ENCODE assay signal across 9 mouse cellular contexts in genomic region chr4:53115410-53115809, GRCm38 (mm10). TPM values are rescaled to one million over a fixed set of nuclear protein-coding genes. Genes with fewer than 3 reads are reported as not detected.
A peak's percentile ranks its signal among the peaks of the same experiment; 100 is the strongest.
DNase-seq lines count a peak whose midpoint lies in the region; ATAC-seq and TF ChIP-seq lines count a peak whose summit lies in the region.
"Had no signal": no experiment of that assay in that cellular context is flagged by ENCODE, and none has a peak within 500 bp of the region (broad histone marks: within the 10 kb centered on the region; RNA-seq: fewer than 3 reads in every experiment).

No protein-coding gene starts in this region.

- no peaks in the 10 kb centered on the region for H3K36me3 ChIP-seq in hindbrain, embryonic 11.5 days (ENCODE audit: control insufficient read depth, insufficient read depth, low read length)
- peaks cover 7% of the 10 kb centered on the region; the same call in 1 of the 2 replicates for H3K36me3 ChIP-seq in hindbrain, embryonic 13.5 days
- H3K36me3 ChIP-seq in heart, postnatal 0 days (replicated peaks; ENCODE audit: control insufficient read depth, insufficient read depth, low read length): peaks cover 9% of the 10 kb centered on the region
- no peaks in the 10 kb centered on the region for H3K36me3 ChIP-seq in myocyte (ENCODE audit: control insufficient read depth, insufficient read depth)
- no peaks in the 10 kb centered on the region for H3K36me3 ChIP-seq in thymus, adult 2 months (ENCODE audit: control insufficient read depth, insufficient read depth, low read length)
- no peaks in the 10 kb centered on the region for H3K36me3 ChIP-seq in intestine, embryonic 15.5 days
- H3K36me3 ChIP-seq: limb, embryonic 15.5 days had no signal

- no peak overlapping the region for H3K4me3 ChIP-seq in hindbrain, embryonic 11.5 days (ENCODE audit: low read depth, low read length)
- H3K4me3 ChIP-seq in hindbrain, embryonic 13.5 days: no peak overlapping the region
- no peak overlapping the region for H3K4me3 ChIP-seq in heart, postnatal 0 days (ENCODE audit: low read depth, low read length)
- no peak overlapping the region for H3K4me3 ChIP-seq in myocyte
- H3K4me3 ChIP-seq in thymus, adult 2 months (ENCODE audit: control insufficient read depth, insufficient read depth, low read length): no peak overlapping the region
- no peak overlapping the region for H3K4me3 ChIP-seq in intestine, embryonic 15.5 days (replicated peaks)
- H3K4me3 ChIP-seq: limb, embryonic 15.5 days had no signal

- peak; percentile 17 for DNase-seq in hindbrain, embryonic 11.5 days (ENCODE audit: low spot score)
- peak; percentile 41 for DNase-seq in ovary, adult 18-20 months (ENCODE audit: low spot score)
- DNase-seq in ovary, postnatal 14 days (ENCODE audit: low spot score): no peak
- DNase-seq in heart, postnatal 0 days (ENCODE audit: low spot score): no peak
- no peak for DNase-seq in thymus, adult 2 months

- no peaks in the 10 kb centered on the region for H3K79me2 ChIP-seq in myocyte (ENCODE audit: control insufficient read depth, insufficient read depth)

- H3K27me3 ChIP-seq in hindbrain, embryonic 11.5 days (ENCODE audit: control insufficient read depth, insufficient read depth, low read length): no peaks in the 10 kb centered on the region
- no peaks in the 10 kb centered on the region for H3K27me3 ChIP-seq in hindbrain, embryonic 13.5 days
- H3K27me3 ChIP-seq in heart, postnatal 0 days (ENCODE audit: control insufficient read depth, insufficient read depth, low read length): no peaks in the 10 kb centered on the region
- no peaks in the 10 kb centered on the region for H3K27me3 ChIP-seq in myocyte (ENCODE audit: control insufficient read depth, insufficient read depth, insufficient read length)
- no peaks in the 10 kb centered on the region for H3K27me3 ChIP-seq in thymus, adult 2 months (ENCODE audit: control insufficient read depth, insufficient read depth, low read length)
- no peaks in the 10 kb centered on the region for H3K27me3 ChIP-seq in intestine, embryonic 15.5 days (replicated peaks)
- H3K27me3 ChIP-seq: limb, embryonic 15.5 days had no signal

- no peak overlapping the region for H3ac ChIP-seq in myocyte (ENCODE audit: control insufficient read depth, insufficient read length)

- H3K4me1 ChIP-seq in hindbrain, embryonic 11.5 days (replicated peaks; ENCODE audit: control insufficient read depth, insufficient read depth, low read length): no peaks in the 10 kb centered on the region
- peaks cover 15% of the 10 kb centered on the region for H3K4me1 ChIP-seq in hindbrain, embryonic 13.5 days (replicated peaks)
- H3K4me1 ChIP-seq in heart, postnatal 0 days (ENCODE audit: control insufficient read depth, insufficient read depth): peaks cover 5% of the 10 kb centered on the region
- peaks cover 6% of the 10 kb centered on the region for H3K4me1 ChIP-seq in thymus, adult 2 months (replicated peaks; ENCODE audit: control insufficient read depth, insufficient read depth, low read length)
- 0 out of 2 replicates have a peak, but pooled peaks cover 3% of the 10 kb centered on the region for H3K4me1 ChIP-seq in intestine, embryonic 15.5 days (replicated peaks)

- ATAC-seq in hindbrain, embryonic 11.5 days (ENCODE audit: low FRiP score): 0 out of 2 replicates have a peak, but pooled peaks have one; percentile 33
- ATAC-seq in hindbrain, embryonic 13.5 days (ENCODE audit: low FRiP score): no peak
- no peak for ATAC-seq in heart, postnatal 0 days (ENCODE audit: insufficient read depth, low read depth)
- no peak for ATAC-seq in intestine, embryonic 15.5 days

- H3K27ac ChIP-seq in hindbrain, embryonic 11.5 days (ENCODE audit: low read depth, low read length): no peak overlapping the region
- no peak overlapping the region for H3K27ac ChIP-seq in hindbrain, embryonic 13.5 days
- peak overlapping the region; percentile 46; the same call in 1 of the 2 replicates for H3K27ac ChIP-seq in heart, postnatal 0 days (ENCODE audit: low read depth)
- no peak overlapping the region for H3K27ac ChIP-seq in thymus, adult 2 months (ENCODE audit: control insufficient read depth, insufficient read depth, low read length)
- H3K27ac ChIP-seq in intestine, embryonic 15.5 days: no peak overlapping the region
- H3K27ac ChIP-seq: limb, embryonic 15.5 days had no signal

- 33% methylated on average over 4 of the region's 4 CpGs for WGBS in hindbrain, embryonic 11.5 days
- WGBS in hindbrain, embryonic 13.5 days: 47% methylated on average over 4 of the region's 4 CpGs
- WGBS in heart, postnatal 0 days: 63% methylated on average over 4 of the region's 4 CpGs
- WGBS in thymus, adult 2 months: 96% methylated on average over 4 of the region's 4 CpGs
- WGBS in intestine, embryonic 15.5 days: 67% methylated on average over 4 of the region's 4 CpGs

- no peak overlapping the region for H3K4me2 ChIP-seq in hindbrain, embryonic 11.5 days (replicated peaks; ENCODE audit: low read depth, low read length)
- no peak overlapping the region for H3K4me2 ChIP-seq in hindbrain, embryonic 13.5 days
- H3K4me2 ChIP-seq in heart, postnatal 0 days (ENCODE audit: low read depth, low read length): no peak overlapping the region
- peak overlapping the region; percentile 16 for H3K4me2 ChIP-seq in myocyte (ENCODE audit: low read depth)
- H3K4me2 ChIP-seq in intestine, embryonic 15.5 days (replicated peaks): no peak overlapping the region
- H3K4me2 ChIP-seq: limb, embryonic 15.5 days had no signal

- no peaks in the 10 kb centered on the region for H3K9me3 ChIP-seq in hindbrain, embryonic 11.5 days (ENCODE audit: control insufficient read depth, low read length)
- no peaks in the 10 kb centered on the region for H3K9me3 ChIP-seq in hindbrain, embryonic 13.5 days
- no peaks in the 10 kb centered on the region for H3K9me3 ChIP-seq in heart, postnatal 0 days (replicated peaks; ENCODE audit: control insufficient read depth, low read length)
- H3K9me3 ChIP-seq in intestine, embryonic 15.5 days: no peaks in the 10 kb centered on the region
- H3K9me3 ChIP-seq: limb, embryonic 15.5 days had no signal

- TF ChIP-seq CTCF in heart, postnatal 0 days (IDR thresholded peaks at IDR 0.05; ENCODE audit: low read depth): no peak
- no peak for TF ChIP-seq CTCF in thymus, adult 2 months (IDR thresholded peaks at IDR 0.05; ENCODE audit: borderline replicate concordance, control insufficient read depth, extremely low read depth, insufficient read depth, low read length, poor library complexity)

- no peak for TF ChIP-seq POLR2A in myocyte (IDR thresholded peaks at IDR 0.05; ENCODE audit: insufficient read length, low read depth)
- no peak for TF ChIP-seq POLR2A in thymus, adult 2 months (IDR thresholded peaks at IDR 0.05; ENCODE audit: control insufficient read depth, extremely low read depth, insufficient read depth, low read length, poor library complexity)

- H3K9ac ChIP-seq in hindbrain, embryonic 11.5 days (ENCODE audit: low read depth, low read length): no peak overlapping the region
- no peak overlapping the region for H3K9ac ChIP-seq in hindbrain, embryonic 13.5 days
- no peak overlapping the region for H3K9ac ChIP-seq in heart, postnatal 0 days (replicated peaks; ENCODE audit: low read depth, low read length)
- no peak overlapping the region for H3K9ac ChIP-seq in intestine, embryonic 15.5 days
- H3K9ac ChIP-seq: limb, embryonic 15.5 days had no signal

- no peak for TF ChIP-seq EP300 in heart, postnatal 0 days (IDR thresholded peaks at IDR 0.05; ENCODE audit: low read depth)

TF ChIP-seq in myocyte, 11 proteins besides CTCF, POLR2A, EP300 and RAD21:
- TF ChIP-seq CEBPB (IDR thresholded peaks at IDR 0.05; ENCODE audit: insufficient read depth, poor library complexity, severe bottlenecking): no peak
- no peak for TF ChIP-seq MAX (IDR thresholded peaks at IDR 0.05; ENCODE audit: low read depth)
- no peak for TF ChIP-seq POLR2AphosphoS2 (IDR thresholded peaks at IDR 0.05; ENCODE audit: insufficient read length, low read depth)
- TF ChIP-seq TCF12 (IDR thresholded peaks at IDR 0.05; ENCODE audit: insufficient read depth, poor library complexity, severe bottlenecking): no peak
- no peak for TF ChIP-seq SRF (IDR thresholded peaks at IDR 0.05; ENCODE audit: control insufficient read depth, insufficient read length, low read depth)
- no peak for TF ChIP-seq USF1 (IDR thresholded peaks at IDR 0.05; ENCODE audit: low read depth)
- TF ChIP-seq REST (IDR thresholded peaks at IDR 0.05; ENCODE audit: insufficient read depth, insufficient read length): no peak
- no peak for TF ChIP-seq TCF3 (IDR thresholded peaks at IDR 0.05; ENCODE audit: insufficient read length, low read depth)
- no peak for TF ChIP-seq MYOG (IDR thresholded peaks at IDR 0.05; ENCODE audit: control insufficient read depth in 1 of 3, insufficient read depth in 1 of 3, insufficient read length in 2 of 3, low read depth in 2 of 3)
- no peak for TF ChIP-seq E2F4 (IDR thresholded peaks at IDR 0.05; ENCODE audit: insufficient read depth)
- no peak for TF ChIP-seq MYOD1 (IDR thresholded peaks at IDR 0.05; ENCODE audit: control insufficient read depth in 1 of 3, insufficient read length in 2 of 3, low read depth in 2 of 3)

RNA-seq across cellular contexts. Expression of gene Abca1, which starts 44.3 kb away (rescaled TPM):
- 6.1 and 7.5 TPM in 2 replicates for polyA plus RNA-seq in hindbrain, embryonic 11.5 days (2014; fragmentation: Nextera tagmentation; extraction: Ambion mirVana)
- polyA plus RNA-seq in hindbrain, embryonic 13.5 days (2015; fragmentation: Nextera tagmentation; extraction: Ambion mirVana): 10.0 and 10.3 TPM in 2 replicates
- total RNA-seq in heart, postnatal 0 days (2014; rRNA removed; ENCODE audit: low replicate concordance): 18.1 and 18.3 TPM in 2 replicates
- polyA plus RNA-seq in heart, postnatal 0 days (2015; fragmentation: Nextera tagmentation; extraction: Ambion mirVana): 3.1 and 3.7 TPM in 2 replicates
- polyA plus RNA-seq in myocyte (2012; fragmentation: generic; extraction: Trizol): 0.68 TPM
- polyA plus RNA-seq in thymus, adult 2 months (2012; rRNA removed): 13.8 and 15.4 TPM in 2 replicates
- 3.3 and 3.4 TPM in 2 replicates for polyA plus RNA-seq in intestine, embryonic 15.5 days (2015; fragmentation: Nextera tagmentation; extraction: Ambion mirVana)

Comparison
In these comparisons a context has a peak if more than half of its experiments do, and no peak if none do; other contexts are left out.
1. DNase-seq: peak in hindbrain, embryonic 11.5 days (single experiment) and ovary, adult 18-20 months (single experiment); none in ovary, postnatal 14 days (single experiment), heart, postnatal 0 days (single experiment) and thymus, adult 2 months (single experiment).